Mouse (Mus musculus) forebrain, embryonic 16.5 days (tissue): ENCODE results near the gene Nf1. TPM values are rescaled to one million over a fixed set of nuclear protein-coding genes. Genes with fewer than 3 reads are reported as not detected.

Experiments
- ATAC-seq: fragments of 200-750 bp; cut with Nextera tagmentation; 2 replicates; pipeline ENCODE4 v1.8.0; 2017; ENCODE audit warnings: mild to moderate bottlenecking, moderate library complexity
- H3K27ac ChIP-seq: fragments of 300-500 bp; sonication (generic); 2 replicates; pipeline ENCODE4 v1.5.1; 2014; ENCODE audit warnings: low read length, control low read depth
- H3K27me3 ChIP-seq: fragments of 300-500 bp; sonication (generic); replicated peaks from 2 replicates; pipeline ENCODE4 v1.6.1; 2014; ENCODE audit warnings: low read length; ENCODE audit not compliant: control insufficient read depth, insufficient read depth
- H3K36me3 ChIP-seq: fragments of 300-500 bp; sonication (generic); 2 replicates; pipeline ENCODE4 v1.6.1; 2014; ENCODE audit not compliant: control insufficient read depth, insufficient read depth
- H3K4me1 ChIP-seq: fragments of 300-500 bp; sonication (generic); replicated peaks from 2 replicates; pipeline ENCODE4 v1.6.1; 2014; ENCODE audit warnings: low read length; ENCODE audit not compliant: control insufficient read depth, insufficient read depth
- H3K4me2 ChIP-seq: fragments of 300-500 bp; sonication (generic); 2 replicates; pipeline ENCODE4 v1.6.1; 2014; ENCODE audit warnings: mild to moderate bottlenecking, low read length, control low read depth
- H3K4me3 ChIP-seq: fragments of 300-500 bp; sonication (generic); replicated peaks from 2 replicates; pipeline ENCODE4 v1.5.1; 2014; ENCODE audit warnings: mild to moderate bottlenecking, low read length, control low read depth
- H3K9ac ChIP-seq: fragments of 300-500 bp; sonication (generic); replicated peaks from 2 replicates; pipeline ENCODE4 v1.6.1; 2014; ENCODE audit warnings: low read depth, low read length, control low read depth
- H3K9me3 ChIP-seq: fragments of 300-500 bp; sonication (generic); 2 replicates; pipeline ENCODE4 v1.6.1; 2016; ENCODE audit warnings: low read length; ENCODE audit not compliant: control insufficient read depth
- WGBS: fragments of 180-500 bp; shearing (Covaris S2); extraction: QIAGEN DNeasy Blood & Tissue Kit; methylation state at CpG from one replicate; pipeline ENCODE4 v1.1.7; 2014; 5-methylcytosine and 5-hydroxymethylcytosine counted together
- polyA plus RNA-seq: library from polyadenylated mRNA; unstranded; fragments of >200 nt; fragmentation: Nextera tagmentation; extraction: Ambion mirVana; gene quantifications from 2 replicates; pipeline ENCODE4 v1.2.1, GENCODE M21; 2015

Nf1 gene
- polyA plus RNA-seq, 1 experiment from 2014 or later, result 6.4 TPM

DNA sequence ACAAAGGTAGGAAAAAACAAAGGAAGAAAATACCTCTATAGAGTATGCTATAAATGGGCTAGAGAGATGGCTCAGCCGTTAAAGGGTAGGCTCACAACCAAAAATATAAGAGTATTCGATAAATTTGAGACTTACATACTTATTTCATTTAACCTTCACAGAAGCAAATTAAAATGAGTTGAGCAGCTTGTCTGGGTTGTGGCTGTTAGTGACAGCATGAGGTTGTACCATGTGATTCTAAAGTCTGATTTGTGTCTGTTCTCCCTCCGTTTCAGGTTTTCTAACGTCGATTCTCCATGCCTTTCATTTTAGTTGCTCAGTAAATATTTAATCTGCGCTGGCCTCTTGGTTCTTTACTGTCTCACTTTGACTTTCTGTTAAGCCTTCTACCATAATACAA, 179.8 kb downstream of the Nf1 start:
- Histone ChIP-seq H3K9me3 (no peaks in the 10 kb centered on the region), H3K4me2 (no peak overlapping the region), H3K36me3 (no peaks in the 10 kb centered on the region), H3K9ac (no peak overlapping the region), H3K4me1 (no peaks in the 10 kb centered on the region), H3K4me3 (no peak overlapping the region), H3K27ac (no peak overlapping the region), H3K27me3 (no peaks in the 10 kb centered on the region)
- 85% methylated on average over 6 of the region's 6 CpGs for WGBS
- no peak for ATAC-seq

DNA sequence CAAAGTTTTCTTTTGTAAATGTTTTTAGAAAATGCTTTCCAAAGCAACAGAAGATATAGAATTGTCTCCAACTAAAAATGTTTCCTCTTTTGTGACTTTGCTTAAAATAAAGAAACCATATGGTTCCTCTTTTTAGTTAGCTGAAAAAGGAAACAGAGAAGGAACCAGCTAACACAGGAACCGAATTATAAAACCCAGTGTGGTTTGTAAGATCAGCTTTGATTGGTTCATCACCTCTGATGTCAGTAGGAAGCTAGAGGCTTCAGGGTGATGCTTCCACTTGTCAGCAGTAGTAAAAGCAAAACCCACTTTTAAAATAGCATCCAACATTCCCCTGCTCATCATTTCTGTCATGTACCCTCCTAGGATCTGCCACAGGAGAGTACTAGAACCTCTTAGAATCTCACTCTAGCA, 180.4 kb downstream of the Nf1 start:
- Histone ChIP-seq H3K9ac (no peak overlapping the region), H3K27me3 (no peaks in the 10 kb centered on the region), H3K4me2 (no peak overlapping the region), H3K36me3 (no peaks in the 10 kb centered on the region), H3K4me3 (no peak overlapping the region), H3K4me1 (no peaks in the 10 kb centered on the region), H3K27ac (no peak overlapping the region), H3K9me3 (no peaks in the 10 kb centered on the region)
- 74% methylated on average over 1 of the region's 1 CpGs for WGBS
- no peak for ATAC-seq

DNA sequence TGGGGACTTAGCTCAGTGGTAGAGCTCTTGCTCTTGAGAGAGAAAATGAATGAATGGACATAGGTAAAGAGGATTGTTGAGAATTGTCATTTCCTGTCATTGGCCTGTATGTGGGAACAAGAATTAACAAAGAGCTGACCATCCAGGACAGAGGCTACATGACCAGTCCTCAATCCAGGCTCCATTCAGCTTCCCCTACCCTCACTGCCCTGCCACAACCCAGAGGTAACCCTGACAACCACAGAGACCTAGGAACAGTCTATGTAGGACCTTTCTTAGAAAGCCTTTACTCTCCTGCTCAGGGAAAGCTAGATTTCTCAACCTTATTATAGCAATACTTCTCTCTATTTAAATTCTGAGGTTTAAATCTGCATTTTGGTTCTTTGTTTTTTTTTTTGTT, 181.3 kb downstream of the Nf1 start:
- ATAC-seq, result no peak
- Histone ChIP-seq H3K27me3 (no peaks in the 10 kb centered on the region), H3K9me3 (no peaks in the 10 kb centered on the region), H3K36me3 (no peaks in the 10 kb centered on the region), H3K4me2 (no peak overlapping the region), H3K9ac (no peak overlapping the region), H3K4me3 (no peak overlapping the region), H3K4me1 (no peaks in the 10 kb centered on the region), H3K27ac (no peak overlapping the region)

DNA sequence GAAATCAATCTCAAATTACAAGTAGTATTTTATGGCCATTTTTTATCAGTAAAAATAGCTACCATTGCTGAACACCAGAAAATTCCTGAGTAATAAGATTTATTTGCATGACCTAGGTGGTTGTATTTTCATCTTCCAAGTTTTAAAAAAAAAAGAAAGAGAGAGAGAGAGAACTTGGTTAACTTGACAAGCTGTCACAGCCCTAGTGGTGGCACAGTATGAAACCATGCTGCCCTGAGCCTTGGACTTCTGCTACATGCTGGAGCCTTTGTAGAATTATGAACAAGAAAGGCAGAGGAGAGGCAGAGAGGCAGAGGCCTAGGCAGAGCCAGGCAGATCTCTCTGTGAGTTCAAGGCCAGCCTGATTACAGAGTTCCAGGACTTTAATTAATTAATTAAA, 182.4 kb downstream of the Nf1 start:
- H3K27ac ChIP-seq, result no peak overlapping the region
- ATAC-seq, result no peak
- H3K4me2 ChIP-seq, result no peak overlapping the region
- no peaks in the 10 kb centered on the region for H3K27me3 ChIP-seq
- H3K9me3 ChIP-seq, result no peaks in the 10 kb centered on the region
- H3K36me3 ChIP-seq, result no peaks in the 10 kb centered on the region
- no peak overlapping the region for H3K9ac ChIP-seq
- no peak overlapping the region for H3K4me3 ChIP-seq
- no peaks in the 10 kb centered on the region for H3K4me1 ChIP-seq

GRCm38 (mm10) chr11:79522944-79523343, 183.5 kb downstream of the Nf1 start:
- WGBS, result 81% methylated on average over 1 of the region's 1 CpGs
- Histone ChIP-seq H3K4me3 (no peak overlapping the region), H3K4me1 (no peaks in the 10 kb centered on the region), H3K9ac (no peak overlapping the region), H3K27ac (no peak overlapping the region), H3K4me2 (no peak overlapping the region), H3K36me3 (no peaks in the 10 kb centered on the region), H3K9me3 (no peaks in the 10 kb centered on the region), H3K27me3 (no peaks in the 10 kb centered on the region)
- no peak for ATAC-seq

GRCm38 (mm10) chr11:79523560-79524309, 184.2 kb downstream of the Nf1 start, which contains the start of gene Evi2b:
TSS of gene Evi2b (minus strand) at chr11:79523762.
- no peaks in the 10 kb centered on the region for H3K4me1 ChIP-seq
- no peak within 1 kb of the TSS for H3K27ac ChIP-seq
- H3K4me3 ChIP-seq, result no peak within 1 kb of the TSS
- ATAC-seq, result no peak
- 87% methylated on average over 10 of the region's 10 CpGs for WGBS
- no peaks in the 10 kb centered on the region for H3K36me3 ChIP-seq
- H3K9me3 ChIP-seq, result no peaks in the 10 kb centered on the region
- no peaks in the 10 kb centered on the region for H3K27me3 ChIP-seq
- no peak within 1 kb of the TSS for H3K4me2 ChIP-seq
- no peak within 1 kb of the TSS for H3K9ac ChIP-seq

DNA sequence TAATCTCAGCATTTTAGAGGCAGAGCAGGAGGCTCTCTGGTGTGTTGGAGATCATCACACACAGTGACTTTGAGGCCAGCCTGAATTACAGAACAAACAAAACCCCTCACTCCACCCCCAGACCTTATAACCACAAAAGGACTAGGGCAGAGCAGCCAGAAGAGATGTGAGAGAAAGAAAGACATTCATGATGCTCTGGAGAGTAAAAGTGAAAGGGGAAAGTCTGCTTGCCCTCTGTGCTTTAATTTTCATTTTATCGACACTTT, 184.8 kb downstream of the Nf1 start:
- WGBS, result 100% methylated on average over 1 of the region's 1 CpGs
- Histone ChIP-seq H3K9me3 (no peaks in the 10 kb centered on the region), H3K4me2 (no peak overlapping the region), H3K27me3 (no peaks in the 10 kb centered on the region), H3K4me3 (no peak overlapping the region), H3K36me3 (no peaks in the 10 kb centered on the region), H3K27ac (no peak overlapping the region), H3K4me1 (no peaks in the 10 kb centered on the region), H3K9ac (no peak overlapping the region)
- ATAC-seq, result no peak

DNA sequence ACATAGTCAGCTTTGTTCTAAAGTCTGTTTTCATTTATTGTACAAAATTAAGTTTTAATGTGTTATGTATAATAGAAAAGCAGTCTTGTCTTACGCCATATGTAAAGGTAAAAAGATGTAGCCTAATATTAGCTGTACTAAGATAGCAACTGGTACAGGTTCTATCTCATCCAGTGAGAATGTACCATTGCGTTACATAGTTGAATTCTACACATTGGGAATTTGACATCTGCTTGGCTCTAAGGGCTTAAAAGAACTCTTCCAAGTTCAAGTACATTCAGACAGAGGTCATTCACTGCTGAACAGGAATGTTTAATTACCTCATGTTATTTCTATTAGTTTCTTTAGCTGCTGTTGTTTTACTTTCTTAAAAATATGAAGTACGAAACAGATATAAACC, 187.1 kb downstream of the Nf1 start:
- H3K4me1 ChIP-seq, result no peaks in the 10 kb centered on the region
- H3K4me2 ChIP-seq, result no peak overlapping the region
- H3K9ac ChIP-seq, result no peak overlapping the region
- no peaks in the 10 kb centered on the region for H3K27me3 ChIP-seq
- no peak overlapping the region for H3K27ac ChIP-seq
- WGBS, result 93% methylated on average over 3 of the region's 3 CpGs
- no peaks in the 10 kb centered on the region for H3K36me3 ChIP-seq
- ATAC-seq, result no peak
- H3K9me3 ChIP-seq, result no peaks in the 10 kb centered on the region
- no peak overlapping the region for H3K4me3 ChIP-seq

GRCm38 (mm10) chr11:79527015-79527738, 187.7 kb downstream of the Nf1 start:
- 84% methylated on average over 15 of the region's 15 CpGs for WGBS
- H3K27ac ChIP-seq, result no peak overlapping the region

More at GRCm38 (mm10) chr11:79527015-79527738, 187.7 kb downstream of the Nf1 start:
- Histone ChIP-seq H3K27me3 (no peaks in the 10 kb centered on the region), H3K4me2 (no peak overlapping the region), H3K4me3 (no peak overlapping the region), H3K9ac (no peak overlapping the region), H3K36me3 (no peaks in the 10 kb centered on the region), H3K9me3 (no peaks in the 10 kb centered on the region), H3K4me1 (no peaks in the 10 kb centered on the region)
- ATAC-seq, result no peak
